Mouse (Mus musculus): ENCODE measurements around the gene Gsg1l.

Gsg1l gene

DNA sequence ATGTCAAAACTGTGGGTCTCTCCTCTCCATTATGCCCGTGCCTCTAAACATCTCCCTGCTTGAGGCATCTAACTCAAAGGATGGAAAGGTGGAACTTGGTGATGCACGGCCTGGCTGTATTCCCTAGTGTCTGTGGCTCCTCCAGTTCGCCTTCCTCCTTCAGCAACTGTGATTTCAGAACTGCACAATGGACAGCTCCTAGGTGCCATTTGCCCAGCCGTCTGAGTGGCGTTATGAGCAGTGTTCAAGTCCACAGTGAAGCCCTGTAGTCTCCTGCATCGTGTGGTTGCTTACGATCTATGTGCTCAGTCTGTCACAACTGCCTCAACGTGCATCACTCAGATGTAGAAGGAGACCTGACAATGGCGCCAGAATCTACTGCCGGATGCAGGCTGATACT, 96.6 kb downstream of the Gsg1l start:
- in situ Hi-C loops (cut with MboI, MseI), result no loop called here

- in situ Hi-C loops (cut with MboI, MseI), result no loop called here
Observed at GRCm38 (mm10) chr7:125983902-125984841, 98.0 kb downstream of the Gsg1l start.

DNA sequence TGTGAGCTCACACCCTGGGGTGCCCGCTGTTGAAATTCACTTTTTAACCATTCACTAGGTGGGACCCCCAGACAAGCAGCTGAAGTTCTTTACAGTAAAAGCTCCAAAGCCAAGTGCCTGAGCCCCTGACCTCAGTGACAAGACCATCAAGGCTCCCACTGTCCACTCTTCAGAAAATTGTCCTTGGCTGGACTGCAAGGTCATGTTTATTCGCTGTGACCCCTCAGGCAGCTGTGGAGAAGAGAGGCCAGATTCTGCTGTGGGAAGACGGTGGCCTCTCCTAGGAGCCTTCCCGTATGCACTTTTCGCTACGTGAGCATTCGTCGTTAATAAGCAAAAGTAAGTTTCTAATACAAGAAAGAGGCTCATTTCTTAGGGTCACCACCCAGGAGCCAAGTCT, 102.6 kb downstream of the Gsg1l start:
- in situ Hi-C loops (cut with MboI, MseI), result no loop called here

DNA sequence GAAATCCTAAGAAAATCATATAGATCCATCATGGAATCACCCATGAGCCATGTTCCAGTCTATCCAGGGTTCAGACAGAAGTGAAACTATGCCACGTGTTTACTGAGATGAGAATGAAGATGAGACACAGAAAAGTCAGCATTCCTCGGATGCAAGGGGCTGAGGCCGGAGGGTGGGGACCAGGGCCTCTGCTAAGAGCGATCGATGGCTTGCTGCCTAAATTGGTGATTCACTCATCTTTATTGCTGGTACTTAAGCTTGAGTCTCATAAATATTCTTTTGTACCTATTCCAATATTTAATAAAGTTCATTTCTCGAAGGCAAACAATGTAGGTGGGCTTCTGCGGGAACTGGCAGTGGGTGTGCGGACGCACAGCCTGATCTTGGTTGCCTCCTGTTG, 105.5 kb downstream of the Gsg1l start:
- in situ Hi-C loops (cut with MboI, MseI), result no loop called here

GRCm38 (mm10) chr7:125975414-125975813, 106.8 kb downstream of the Gsg1l start:
- in situ Hi-C loops (cut with MboI, MseI), result no loop called here

DNA sequence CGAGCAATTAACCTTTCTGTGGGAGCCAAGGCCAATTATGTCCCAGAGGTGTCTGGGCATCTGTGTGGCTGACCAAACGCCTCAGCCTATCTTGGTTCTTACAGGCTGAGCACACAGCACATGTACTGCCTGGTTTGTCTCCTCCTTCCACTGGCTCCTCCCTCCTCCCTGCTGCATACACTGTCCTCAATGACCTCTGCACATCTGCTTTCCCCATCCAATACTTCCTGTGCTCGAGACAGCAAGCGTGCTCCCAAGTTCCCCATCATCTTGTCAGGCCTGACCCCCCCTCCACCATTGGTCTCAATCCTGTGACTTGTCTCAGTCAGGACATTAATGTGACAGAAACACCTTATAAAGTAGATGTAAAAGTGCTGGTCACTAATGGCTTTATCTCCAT, 108.3 kb downstream of the Gsg1l start:
- in situ Hi-C loops (cut with MboI, MseI), result no loop called here

DNA sequence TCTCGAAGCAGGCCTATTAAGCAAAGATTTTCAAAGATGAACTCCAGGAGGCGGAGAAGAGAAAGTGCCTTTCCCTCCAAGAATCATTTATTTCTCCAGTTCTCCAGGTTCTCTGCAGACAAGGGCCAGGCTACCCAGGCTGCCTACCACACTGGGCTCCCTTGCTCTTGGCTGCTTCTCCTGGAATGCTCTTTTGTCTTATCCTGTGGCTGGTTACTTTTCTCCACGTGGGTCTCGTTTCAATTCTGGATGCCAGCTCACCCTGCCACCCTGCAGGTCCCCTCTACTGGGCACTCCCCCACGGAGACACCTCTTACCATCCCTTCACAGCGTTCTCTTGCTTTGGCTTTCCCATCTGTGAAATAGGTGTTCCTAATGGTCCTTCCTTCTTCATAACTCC, 109.4 kb downstream of the Gsg1l start:
- in situ Hi-C loops (cut with MboI, MseI), result no loop called here

DNA sequence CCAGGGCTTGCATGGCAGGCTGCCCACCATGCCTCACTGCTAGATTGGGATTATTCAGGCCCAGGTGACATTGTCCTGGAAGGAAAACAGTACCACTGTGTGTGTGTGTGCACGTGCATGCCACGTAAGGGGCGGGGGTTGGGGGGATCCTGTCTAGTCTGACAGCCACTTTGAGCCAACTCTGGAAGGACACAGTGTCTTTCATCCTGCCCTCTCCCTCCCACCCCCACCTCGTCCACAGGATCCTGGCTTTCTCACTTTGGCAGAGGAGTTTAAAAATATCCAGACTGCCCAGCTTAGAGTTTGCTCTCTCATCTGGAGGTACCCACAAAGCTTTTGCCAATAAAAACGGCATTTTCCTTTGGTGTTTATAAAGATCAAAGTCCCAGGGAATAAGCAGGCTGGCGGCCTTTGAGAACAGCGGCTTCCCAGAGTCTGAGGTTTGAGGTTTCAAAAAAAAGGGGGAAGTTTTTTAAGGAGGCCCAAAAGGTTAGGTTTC, 110.0 kb downstream of the Gsg1l start:
- in situ Hi-C loops (cut with MboI, MseI), result no loop called here

GRCm38 (mm10) chr7:125969076-125969475, 113.1 kb downstream of the Gsg1l start:
- in situ Hi-C loops (cut with MboI, MseI), result no loop called here

DNA sequence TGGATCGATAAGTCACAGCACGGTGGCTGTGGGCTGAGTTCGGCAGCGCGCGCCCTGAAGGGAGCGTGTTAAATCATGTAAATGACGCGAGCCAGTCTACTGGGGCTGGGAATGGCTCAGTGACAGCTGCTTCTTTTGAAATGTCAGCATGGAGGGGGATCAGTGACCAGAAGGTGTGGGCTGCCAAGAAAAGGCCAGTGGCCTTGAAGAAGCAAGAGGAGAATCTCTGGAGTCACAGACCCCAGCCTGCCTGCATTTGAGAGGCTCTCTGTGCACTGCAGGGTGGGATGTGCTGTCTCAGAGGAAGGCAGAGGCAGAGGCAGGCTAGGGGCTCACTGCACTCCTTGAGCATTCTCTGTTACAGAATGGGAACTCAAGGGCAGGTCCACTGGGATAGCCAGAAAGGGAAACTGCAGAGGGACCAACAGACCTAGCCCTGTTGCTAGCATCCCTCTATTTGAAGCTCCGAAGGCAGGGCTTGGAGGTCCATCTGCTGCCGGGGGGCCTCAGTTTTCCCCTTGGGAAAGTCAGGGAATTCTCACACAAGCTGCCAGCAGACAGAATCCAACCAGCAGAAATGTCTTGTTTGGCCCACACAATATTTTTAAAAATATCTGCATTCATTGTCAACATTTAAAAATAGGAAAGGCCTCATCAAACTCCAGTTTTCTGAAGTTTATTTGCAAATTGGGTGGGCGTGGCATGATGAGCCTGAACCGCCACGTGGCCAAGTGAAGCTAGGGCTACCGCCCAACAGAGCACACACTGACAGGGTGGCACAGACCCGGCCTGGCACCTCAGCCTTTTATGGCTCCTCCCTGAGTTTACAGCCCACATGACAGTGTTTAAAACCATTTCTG, 115.6 kb downstream of the Gsg1l start:
- in situ Hi-C loops (cut with MboI, MseI), result no loop called here

- in situ Hi-C loops (cut with MboI, MseI), result no loop called here
Observed at GRCm38 (mm10) chr7:125964087-125964607, 118.1 kb downstream of the Gsg1l start.

- in situ Hi-C loops (cut with MboI, MseI), result no loop called here
Observed at GRCm38 (mm10) chr7:125959294-125960048, 122.7 kb downstream of the Gsg1l start.

GRCm38 (mm10) chr7:125958856-125959255, 123.4 kb downstream of the Gsg1l start:
- in situ Hi-C loops (cut with MboI, MseI), result no loop called here

- in situ Hi-C loops (cut with MboI, MseI), result no loop called here
Observed at GRCm38 (mm10) chr7:125954994-125955393, 127.2 kb downstream of the Gsg1l start.

- in situ Hi-C loops (cut with MboI, MseI), result no loop called here
Observed at GRCm38 (mm10) chr7:125954356-125954878, 127.8 kb downstream of the Gsg1l start.

DNA sequence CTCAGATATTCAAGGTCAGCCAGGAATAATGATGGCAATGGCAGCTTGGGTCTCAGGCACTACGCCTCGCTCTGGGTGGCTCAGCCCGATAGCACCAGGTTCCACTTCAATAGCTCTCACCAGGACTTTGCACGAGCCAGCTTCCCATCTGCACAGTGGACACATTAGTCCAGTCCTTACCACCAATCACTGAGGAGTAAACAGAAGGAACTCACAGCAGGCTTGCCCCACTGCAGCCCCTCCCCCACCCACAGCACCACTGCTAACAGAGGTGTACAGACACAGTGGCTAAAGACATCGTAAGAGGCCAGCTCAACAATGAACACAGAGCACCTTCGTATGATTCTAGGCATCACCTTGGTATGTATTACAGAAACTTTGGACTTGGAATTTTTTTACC, 128.4 kb downstream of the Gsg1l start:
- in situ Hi-C loops (cut with MboI, MseI), result no loop called here

DNA sequence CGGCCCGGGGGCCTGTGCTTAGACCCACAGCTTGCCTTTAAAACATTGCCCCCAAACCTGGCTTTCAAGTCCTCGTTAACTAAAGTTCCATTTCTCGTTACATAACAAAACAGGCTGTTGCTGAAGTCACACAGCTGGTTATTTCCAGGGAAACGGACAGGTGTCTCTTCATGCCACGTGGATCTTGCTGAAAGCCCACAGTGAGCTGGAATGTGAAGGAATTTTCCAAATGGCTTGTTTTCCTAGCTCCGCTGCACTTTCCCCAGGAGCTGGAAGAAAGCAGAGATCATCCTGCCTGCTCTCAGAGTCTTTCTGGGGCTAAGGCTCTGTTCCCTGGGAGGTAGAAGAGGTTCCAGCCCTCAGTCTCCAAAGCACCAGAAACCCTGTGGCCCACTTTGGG, 130.3 kb downstream of the Gsg1l start:
- in situ Hi-C loops (cut with MboI, MseI), result no loop called here

DNA sequence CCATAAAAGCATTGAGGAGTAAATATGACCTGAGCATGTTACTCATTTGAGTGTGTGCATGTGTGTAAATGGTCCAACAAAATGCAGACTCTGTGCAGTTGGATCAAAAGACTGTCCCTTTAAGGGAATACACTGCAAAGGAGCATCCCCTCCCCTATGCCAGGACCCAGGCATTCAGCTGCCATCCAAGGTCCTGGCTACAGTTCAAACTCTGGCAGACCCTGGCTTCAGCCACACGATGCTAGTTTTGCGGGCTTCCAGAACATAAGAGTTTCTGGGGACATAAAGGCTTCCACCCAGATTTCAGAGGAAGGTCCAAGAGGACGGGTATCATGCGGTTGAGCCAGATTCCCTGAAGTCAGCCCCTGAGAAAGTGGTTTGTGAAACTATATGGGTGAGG, 133.2 kb downstream of the Gsg1l start:
- in situ Hi-C loops (cut with MboI, MseI), result no loop called here

DNA sequence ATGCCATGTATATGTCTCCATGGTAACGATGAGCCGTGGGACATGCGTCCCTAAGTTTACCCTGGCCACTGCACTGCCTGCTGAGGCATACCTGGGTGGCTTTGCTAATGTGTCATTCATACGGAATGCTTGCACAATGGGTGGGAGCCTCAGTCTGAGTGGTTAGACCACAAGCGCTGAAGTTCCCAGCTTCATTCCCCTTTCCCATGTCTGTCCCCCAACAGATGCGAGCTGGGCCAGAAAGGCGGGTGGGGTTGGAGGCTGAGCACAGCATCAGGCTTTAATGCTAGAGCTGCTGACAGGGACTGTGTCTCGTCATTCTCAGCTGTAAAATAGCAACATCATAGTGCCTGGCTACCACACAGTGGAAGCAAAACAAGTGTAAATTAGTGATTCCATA, 136.3 kb downstream of the Gsg1l start:
- in situ Hi-C loops (cut with MboI, MseI), result no loop called here

- in situ Hi-C loops (cut with MboI, MseI), result no loop called here
Observed at GRCm38 (mm10) chr7:125944631-125945030, 137.6 kb downstream of the Gsg1l start.

DNA sequence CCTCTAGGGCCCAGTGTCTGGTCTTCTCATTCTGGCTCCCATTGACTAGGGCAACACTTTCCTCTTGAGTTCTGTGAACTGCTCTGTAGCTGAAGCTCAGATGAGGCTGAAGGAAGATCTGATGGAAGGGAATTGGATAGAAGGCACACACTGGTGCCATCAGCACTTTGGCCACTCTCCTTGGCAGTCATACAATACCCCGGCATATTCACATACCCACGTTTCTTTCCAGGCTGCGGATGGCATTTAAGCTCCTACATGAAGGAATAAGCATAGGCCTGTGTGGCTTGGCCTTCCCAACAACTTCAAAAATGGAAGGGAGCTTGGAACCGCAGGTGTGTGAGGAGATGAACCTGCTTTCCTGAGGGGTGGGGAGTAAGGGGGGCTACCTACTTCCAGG, 138.7 kb downstream of the Gsg1l start:
- in situ Hi-C loops (cut with MboI, MseI), result no loop called here

All from T-helper 17 cell (primary cell).